Mouse (Mus musculus): ENCODE results near the gene Fam81b.

DNA sequence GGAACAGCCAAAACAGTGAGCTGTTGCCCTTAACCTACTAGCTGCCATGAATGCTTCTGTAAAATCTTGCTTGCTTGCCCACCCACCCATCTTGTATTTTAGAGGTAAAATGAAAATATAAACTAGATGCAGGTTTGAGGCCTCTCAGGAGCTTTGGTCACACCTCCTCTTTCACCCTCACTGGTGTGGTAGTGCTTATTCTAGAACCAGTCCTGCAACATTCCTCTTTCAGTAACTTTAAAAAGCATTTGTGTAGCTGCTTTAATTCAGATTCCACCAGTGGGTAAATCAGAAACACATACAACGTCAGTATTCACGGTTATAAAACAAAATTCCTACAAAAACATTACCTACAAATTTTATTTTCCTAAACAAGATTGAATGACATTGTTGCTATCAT is 144.3 kb downstream of the Fam81b start:
- TF ChIP-seq CTCF (IDR thresholded peaks at IDR 0.05; ENCODE audit: borderline replicate concordance, extremely low read depth, insufficient read depth, insufficient read length) (no peak), POLR2A (IDR thresholded peaks at IDR 0.05; ENCODE audit: borderline replicate concordance, extremely low read depth, insufficient read depth, insufficient read length, poor library complexity, severe bottlenecking) (no peak)
